Mouse (Mus musculus) bone marrow, adult 2 months (tissue): Measurements from ENCODE around the gene Cpne5. TPM values are rescaled to one million over a fixed set of nuclear protein-coding genes. Genes with fewer than 3 reads are reported as not detected.

Experiments
- H3K27ac ChIP-seq: fragments of 200-500 bp; 2 replicates; pipeline ENCODE4 v1.5.1; 2012; ENCODE audit warnings: low read depth, mild to moderate bottlenecking, control low read depth, inconsistent platforms, low read length; ENCODE audit not compliant: control insufficient read depth, poor library complexity, insufficient read depth
- H3K4me1 ChIP-seq: fragments of 200-500 bp; 2 replicates; pipeline ENCODE4 v1.6.1; 2011; ENCODE audit warnings: low read length; ENCODE audit not compliant: control insufficient read depth, insufficient read depth
- H3K4me3 ChIP-seq: fragments of 200-500 bp; replicated peaks from 2 replicates; pipeline ENCODE3; 2011; ENCODE audit warnings: mild to moderate bottlenecking, low read depth, low read length, control low read depth; ENCODE audit not compliant: control insufficient read depth
- CTCF ChIP-seq: fragments of 200-500 bp; IDR thresholded peaks from 2 replicates; pipeline ENCODE4 v1.5.1; 2011; ENCODE audit warnings: low read length, control low read depth; ENCODE audit not compliant: control insufficient read depth, insufficient read depth
- POLR2A ChIP-seq: fragments of 200-500 bp; IDR thresholded peaks from 2 replicates; pipeline ENCODE4 v1.6.1; 2011; ENCODE audit warnings: low read depth, mild to moderate bottlenecking, control low read depth, low read length, borderline replicate concordance; ENCODE audit not compliant: control insufficient read depth
- WGBS: fragments of 180-500 bp; shearing (Covaris S2); methylation state at CpG from one replicate; pipeline ENCODE4 v1.1.7; 2018; 5-methylcytosine and 5-hydroxymethylcytosine counted together
- polyA plus RNA-seq: library from polyadenylated mRNA; stranded (reverse); fragments of >200 nt; gene quantifications from 2 replicates; pipeline ENCODE4 v1.2.4, GENCODE M21; 2011; ENCODE audit warnings: low replicate concordance; ENCODE audit not compliant: missing spikeins, insufficient read depth, insufficient read length

Cpne5 gene
- polyA plus RNA-seq, 1 experiment = 0.50 TPM

DNA sequence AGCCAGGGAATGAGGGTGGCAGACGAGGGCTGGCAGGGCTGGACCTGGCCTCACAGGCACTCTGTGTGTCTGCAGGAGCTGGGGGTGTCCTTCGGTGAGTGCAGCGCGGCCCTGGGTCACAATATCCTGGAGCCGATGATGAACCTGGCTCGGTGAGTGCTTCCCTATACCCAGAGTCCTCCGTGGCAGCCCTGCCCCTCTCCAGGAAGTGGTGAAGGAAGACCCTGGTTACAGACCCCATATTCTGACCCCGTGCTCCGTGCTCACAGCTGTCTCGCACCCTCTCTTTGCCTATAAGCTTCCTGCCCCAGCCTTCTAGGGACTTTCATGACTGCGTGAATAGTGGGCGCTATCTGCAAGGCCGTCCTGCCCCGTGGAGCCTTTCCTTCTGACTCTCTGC, 90.7 kb downstream of the Cpne5 start:
- Histone ChIP-seq H3K27ac (no peak overlapping the region), H3K4me1 (peaks cover 5% of the 10 kb centered on the region), H3K4me3 (no peak overlapping the region)
- TF ChIP-seq POLR2A (no peak), CTCF (no peak)
- 53% methylated on average over 14 of the region's 14 CpGs for WGBS

DNA sequence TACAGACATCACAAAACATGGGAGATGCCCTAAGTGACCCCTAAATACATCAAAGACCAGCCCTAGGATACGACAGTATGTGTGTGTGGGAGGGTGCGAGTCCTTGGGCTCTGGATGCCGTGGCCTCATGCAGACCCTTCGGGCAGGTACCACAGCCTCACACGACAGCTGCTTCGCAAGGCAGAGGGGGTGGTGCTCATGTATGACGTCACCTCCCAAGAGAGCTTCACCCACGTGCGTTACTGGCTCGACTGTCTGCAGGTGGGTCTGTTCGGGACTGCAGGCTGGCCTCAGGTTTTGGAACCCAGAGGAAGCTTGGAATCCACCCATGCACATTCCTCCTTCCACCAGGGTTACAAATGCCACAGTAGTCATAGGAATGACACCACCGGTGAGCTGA, 92.9 kb downstream of the Cpne5 start:
- Histone ChIP-seq H3K4me3 (no peak overlapping the region), H3K4me1 (peaks cover 5% of the 10 kb centered on the region), H3K27ac (no peak overlapping the region)
- TF ChIP-seq POLR2A (no peak), CTCF (no peak)
- 59% methylated on average over 12 of the region's 12 CpGs for WGBS

DNA sequence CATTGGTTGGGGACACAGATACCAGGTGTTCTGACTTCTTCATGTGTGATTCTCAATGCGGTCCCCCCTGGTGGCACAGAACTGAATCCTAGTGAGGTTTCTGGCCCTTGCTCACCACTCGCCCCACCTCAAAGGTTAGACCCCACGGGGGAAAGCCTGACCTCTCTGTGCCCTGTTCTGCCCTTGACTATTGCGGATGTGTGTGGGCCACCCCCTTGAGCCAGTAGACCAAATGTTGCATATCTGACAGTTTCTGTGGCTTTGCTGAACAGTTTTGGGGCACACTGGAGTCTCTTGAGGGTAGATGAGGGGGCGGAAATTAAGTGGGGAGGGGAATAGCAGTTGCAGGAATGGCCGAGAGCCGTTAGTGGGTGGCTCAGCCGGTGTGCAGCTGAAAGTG, 94.7 kb downstream of the Cpne5 start:
- no peak for TF ChIP-seq CTCF
- no peak for TF ChIP-seq POLR2A
- Histone ChIP-seq H3K4me1 (peaks cover 5% of the 10 kb centered on the region), H3K27ac (peak overlapping the region; percentile 69)

DNA sequence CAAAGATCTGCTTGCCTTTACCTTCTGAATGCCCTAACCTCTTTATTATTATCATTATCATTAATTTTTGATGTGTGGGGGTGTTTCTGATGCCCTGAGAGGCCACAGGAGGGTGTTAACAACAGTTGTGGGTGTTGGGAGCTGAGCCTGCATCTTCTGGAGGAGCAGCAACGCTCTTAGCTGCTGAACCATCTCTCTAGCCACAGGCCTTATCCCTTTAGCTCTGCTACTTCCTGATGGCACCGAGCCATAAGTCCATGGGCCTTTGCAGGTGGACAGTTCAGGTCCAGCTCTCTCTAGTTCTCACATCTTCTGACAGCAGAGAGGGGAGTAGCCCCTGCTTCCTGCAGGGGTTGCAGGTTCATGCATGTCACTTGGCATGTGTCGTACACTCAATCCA, 96.4 kb downstream of the Cpne5 start:
- Histone ChIP-seq H3K4me1 (peaks cover 5% of the 10 kb centered on the region), H3K4me3 (no peak overlapping the region), H3K27ac (no peak overlapping the region)
- WGBS = 46% methylated on average over 3 of the region's 3 CpGs
- TF ChIP-seq CTCF = no peak
- TF ChIP-seq POLR2A = no peak

More for the DNA sequence above, 94.7 kb downstream of the Cpne5 start:
- 25% methylated on average over 8 of the region's 8 CpGs for WGBS
- H3K4me3 ChIP-seq = no peak overlapping the region

DNA sequence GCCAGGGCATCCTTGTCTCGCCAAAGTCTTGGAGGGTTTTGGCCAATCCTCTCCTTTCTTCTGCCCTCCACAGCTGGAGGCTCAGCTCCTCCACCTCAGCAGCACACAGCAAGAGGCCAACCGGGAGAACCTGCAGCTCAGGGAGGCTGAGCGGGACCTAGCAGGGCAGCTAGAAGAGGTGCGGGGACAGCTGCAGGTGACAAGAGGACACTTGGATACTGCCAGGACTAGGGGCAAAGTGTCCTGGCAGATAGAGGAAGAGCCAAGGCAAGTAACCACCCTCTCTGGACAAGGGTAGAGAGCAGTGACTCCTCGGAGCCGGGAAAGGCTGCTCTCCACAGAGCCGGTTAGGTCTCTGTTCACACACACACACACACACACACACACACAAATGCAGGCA, 100.1 kb downstream of the Cpne5 start:
- no peak overlapping the region for H3K4me3 ChIP-seq
- WGBS = 84% methylated on average over 7 of the region's 7 CpGs
- peaks cover 3% of the 10 kb centered on the region for H3K4me1 ChIP-seq
- TF ChIP-seq POLR2A = no peak
- TF ChIP-seq CTCF = no peak
- no peak overlapping the region for H3K27ac ChIP-seq

DNA sequence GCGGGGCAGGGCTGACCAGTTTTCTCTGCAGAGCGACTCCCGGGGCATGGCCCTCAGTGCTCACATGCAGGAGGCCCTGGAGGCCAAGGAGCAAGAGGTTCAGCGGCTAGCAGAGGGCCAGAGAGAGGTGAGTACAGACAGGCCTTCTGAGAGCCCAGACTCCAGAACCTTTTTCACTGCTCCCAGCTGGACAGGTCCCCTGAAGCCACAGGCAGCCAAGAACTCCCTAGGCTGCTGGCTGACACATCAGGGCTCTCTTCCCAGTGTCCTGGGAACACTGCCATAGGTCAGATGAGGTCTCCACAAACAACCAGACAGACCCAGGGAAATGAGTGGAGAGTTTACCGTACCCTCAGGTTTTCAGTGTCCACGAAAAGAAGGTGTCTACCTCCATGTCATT, 101.7 kb downstream of the Cpne5 start:
- no peak overlapping the region for H3K27ac ChIP-seq
- no peak overlapping the region for H3K4me3 ChIP-seq
- 83% methylated on average over 6 of the region's 6 CpGs for WGBS
- H3K4me1 ChIP-seq = peaks cover 2% of the 10 kb centered on the region
- TF ChIP-seq CTCF (no peak), POLR2A (no peak)

DNA sequence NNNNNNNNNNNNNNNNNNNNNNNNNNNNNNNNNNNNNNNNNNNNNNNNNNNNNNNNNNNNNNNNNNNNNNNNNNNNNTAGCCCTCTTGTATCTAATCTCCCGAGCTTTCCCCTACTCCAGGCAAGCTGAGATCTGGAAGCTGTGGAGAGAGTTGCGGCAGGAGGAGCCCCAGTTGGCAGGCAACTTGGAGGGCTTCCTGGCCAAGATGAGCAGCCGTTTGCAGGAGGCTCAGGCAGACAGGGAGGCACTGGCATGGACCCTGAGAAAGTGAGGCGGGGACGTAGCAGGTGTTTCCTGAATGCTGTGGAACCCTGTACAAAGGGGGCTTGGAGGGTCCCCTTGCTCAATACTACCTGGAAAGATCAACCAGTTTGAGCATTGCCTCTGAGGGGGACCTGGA, 102.9 kb downstream of the Cpne5 start:
- H3K4me1 ChIP-seq = peaks cover 2% of the 10 kb centered on the region
- H3K27ac ChIP-seq = no peak overlapping the region
- 42% methylated on average over 5 of the region's 5 CpGs for WGBS
- TF ChIP-seq CTCF = no peak
- no peak for TF ChIP-seq POLR2A
- H3K4me3 ChIP-seq = no peak overlapping the region

DNA sequence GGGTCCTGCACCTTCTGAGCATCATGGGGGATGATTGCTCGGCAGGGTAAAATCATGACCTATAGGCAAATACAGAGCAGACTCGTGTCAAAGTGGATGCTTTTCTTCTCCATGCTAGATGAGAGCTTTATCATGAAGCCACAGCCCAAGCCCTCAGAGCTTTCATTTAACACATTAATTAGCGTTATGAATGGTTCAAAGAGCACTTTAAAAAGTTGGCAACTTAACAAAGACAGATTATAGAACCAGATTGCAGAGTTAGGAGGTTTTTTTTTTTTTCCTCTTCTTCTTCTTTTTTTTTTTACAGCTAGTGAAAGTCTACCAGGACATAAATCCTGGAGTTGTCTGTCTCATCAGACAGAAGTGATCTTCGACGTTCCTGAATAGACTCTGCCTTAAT, 108.6 kb downstream of the Cpne5 start:
- Histone ChIP-seq H3K4me3 (no peak overlapping the region), H3K4me1 (peaks cover 2% of the 10 kb centered on the region; the same call in 1 of the 2 replicates), H3K27ac (no peak overlapping the region)
- WGBS = 59% methylated on average over 5 of the region's 5 CpGs
- no peak for TF ChIP-seq POLR2A

DNA sequence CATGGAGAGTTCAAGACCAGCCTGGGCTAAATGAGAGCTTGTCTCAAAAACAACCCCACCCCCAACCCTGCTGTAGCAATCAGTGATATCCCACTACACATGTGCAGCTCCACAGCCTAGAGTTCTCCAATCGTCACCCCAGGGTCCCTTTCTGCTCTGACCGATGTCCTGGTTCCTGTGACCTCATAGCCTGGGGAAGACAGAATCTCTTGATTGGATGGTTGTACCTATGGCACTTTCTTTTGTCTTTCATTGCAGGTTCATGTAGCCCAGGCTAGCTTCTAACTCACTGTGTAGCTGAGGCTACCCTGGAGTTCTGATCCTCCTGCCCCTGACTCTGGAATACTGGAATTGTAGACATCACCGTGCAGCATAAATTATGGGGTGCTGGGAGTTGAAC, 111.4 kb downstream of the Cpne5 start:
- TF ChIP-seq POLR2A (no peak), CTCF (no peak)
- WGBS = 79% methylated on average over 3 of the region's 3 CpGs
- Histone ChIP-seq H3K4me1 (no peaks in the 10 kb centered on the region; the same call in 1 of the 2 replicates), H3K27ac (no peak overlapping the region), H3K4me3 (no peak overlapping the region)
